Mouse (Mus musculus) stomach, embryonic 16.5 days (tissue): ENCODE data around the gene Erp27. TPM values are rescaled to one million over a fixed set of nuclear protein-coding genes. Genes with fewer than 3 reads are reported as not detected.

Experiments used
- ATAC-seq: fragments of 200-750 bp; cut with Nextera tagmentation; 2 replicates; pipeline ENCODE4 v1.8.0; 2017; ENCODE audit warnings: moderate number of reproducible peaks, moderate TSS enrichment; ENCODE audit not compliant: insufficient read depth, low FRiP score
- H3K27ac ChIP-seq: fragments of 300-500 bp; sonication (generic); 2 replicates; pipeline ENCODE4 v1.5.1; 2014; ENCODE audit warnings: low read length
- H3K27me3 ChIP-seq: fragments of 300-500 bp; sonication (generic); 2 replicates; pipeline ENCODE4 v1.6.1; 2014; ENCODE audit warnings: low read length, control low read depth, mixed read lengths; ENCODE audit not compliant: control insufficient read depth, insufficient read depth
- H3K36me3 ChIP-seq: fragments of 300-500 bp; sonication (generic); 2 replicates; pipeline ENCODE4 v1.6.1; 2014; ENCODE audit warnings: low read length; ENCODE audit not compliant: control insufficient read depth, insufficient read depth
- H3K4me1 ChIP-seq: fragments of 300-500 bp; sonication (generic); 2 replicates; pipeline ENCODE4 v1.6.1; 2014; ENCODE audit warnings: low read length, control low read depth, mixed read lengths; ENCODE audit not compliant: control insufficient read depth, insufficient read depth
- H3K4me2 ChIP-seq: fragments of 300-500 bp; sonication (generic); 2 replicates; pipeline ENCODE4 v1.6.1; 2014; ENCODE audit warnings: low read depth, low read length, mixed read lengths
- H3K4me3 ChIP-seq: fragments of 300-500 bp; sonication (generic); replicated peaks from 2 replicates; pipeline ENCODE4 v1.5.1; 2014; ENCODE audit warnings: mild to moderate bottlenecking, low read length
- H3K9ac ChIP-seq: fragments of 300-500 bp; sonication (generic); 2 replicates; pipeline ENCODE4 v1.6.1; 2014; ENCODE audit warnings: low read length
- H3K9me3 ChIP-seq: fragments of 300-500 bp; sonication (generic); replicated peaks from 2 replicates; pipeline ENCODE4 v1.6.1; 2016; ENCODE audit warnings: low read length, control low read depth; ENCODE audit not compliant: control insufficient read depth
- WGBS: fragments of 180-500 bp; shearing (Covaris S2); extraction: QIAGEN DNeasy Blood & Tissue Kit; methylation state at CpG from one replicate; pipeline ENCODE4 v1.1.7; 2014; 5-methylcytosine and 5-hydroxymethylcytosine counted together
- polyA plus RNA-seq: library from polyadenylated mRNA; unstranded; fragments of >200 nt; fragmentation: Nextera tagmentation; extraction: Ambion mirVana; gene quantifications from 2 replicates; pipeline ENCODE4 v1.2.1, GENCODE M21; 2015

Gene Erp27
- polyA plus RNA-seq, 1 experiment from 2014 or later, result 41.0 TPM

DNA sequence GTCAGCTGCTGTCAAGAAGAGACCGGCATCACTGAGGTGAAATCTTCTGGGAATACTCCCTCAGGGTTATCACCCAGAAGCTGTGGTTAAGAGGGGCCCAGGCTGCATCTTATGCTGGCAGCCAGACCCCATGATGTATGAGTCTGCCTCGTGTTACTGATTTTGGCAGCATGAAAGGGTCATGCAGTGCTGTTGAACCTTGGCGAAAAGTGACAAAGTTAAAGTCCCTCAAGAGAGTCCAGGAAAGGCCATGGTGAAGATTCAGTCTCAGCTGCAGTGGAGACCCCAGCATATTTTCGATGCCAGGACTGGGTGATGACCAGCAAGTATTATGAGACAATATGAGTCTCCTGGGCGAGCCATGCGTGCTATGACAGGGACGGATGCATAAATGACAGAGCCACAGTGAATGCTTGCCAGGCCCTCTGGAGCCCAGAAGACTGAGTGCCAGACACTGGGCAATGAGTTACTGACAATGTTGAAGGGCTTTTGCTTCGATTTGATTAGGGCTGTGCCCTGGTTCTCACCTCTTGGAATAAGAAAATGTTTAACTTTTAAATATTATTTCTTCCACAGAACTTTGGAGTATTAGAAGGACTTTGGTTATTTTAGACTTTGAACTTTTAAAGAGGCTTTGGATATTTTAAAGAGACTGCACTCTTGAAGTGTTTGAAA, 6.1 kb downstream of the Erp27 start:
- H3K4me1 ChIP-seq, result peaks cover 13% of the 10 kb centered on the region
- H3K9ac ChIP-seq, result no peak overlapping the region
- no peaks in the 10 kb centered on the region for H3K9me3 ChIP-seq

DNA sequence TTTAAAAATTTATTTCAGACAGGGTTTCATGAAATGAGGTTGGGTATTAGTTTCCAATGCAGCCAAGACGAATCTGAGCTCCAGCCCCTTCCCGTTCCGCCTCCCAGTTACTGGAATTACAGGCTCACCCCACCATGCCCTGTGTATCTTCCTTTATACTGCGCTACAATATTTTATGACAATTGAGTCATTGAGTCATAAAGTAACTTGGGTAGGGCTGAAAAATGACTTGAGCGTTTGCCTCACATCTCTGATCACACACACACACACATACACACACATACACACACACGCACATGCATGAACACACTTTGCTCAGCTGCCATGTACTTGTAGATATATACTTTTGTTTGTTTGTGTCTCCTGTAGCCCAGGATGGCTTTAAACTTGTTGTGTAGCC, 7.7 kb downstream of the Erp27 start:
- H3K4me1 ChIP-seq, result peaks cover 24% of the 10 kb centered on the region
- 79% methylated on average over 6 of the region's 6 CpGs for WGBS
- no peak for ATAC-seq
- H3K36me3 ChIP-seq, result no peaks in the 10 kb centered on the region
- H3K9me3 ChIP-seq, result no peaks in the 10 kb centered on the region
- no peak overlapping the region for H3K4me3 ChIP-seq
- no peak overlapping the region for H3K4me2 ChIP-seq
- H3K27me3 ChIP-seq, result no peaks in the 10 kb centered on the region
- peak overlapping the region; percentile 93; the same call in 1 of the 2 replicates for H3K27ac ChIP-seq
- no peak overlapping the region; the same call in 1 of the 2 replicates for H3K9ac ChIP-seq

More for the DNA sequence above, 6.1 kb downstream of the Erp27 start:
- no peaks in the 10 kb centered on the region for H3K36me3 ChIP-seq
- ATAC-seq, result no peak
- H3K4me3 ChIP-seq, result no peak overlapping the region
- no peaks in the 10 kb centered on the region for H3K27me3 ChIP-seq
- H3K4me2 ChIP-seq, result no peak overlapping the region
- WGBS, result 82% methylated on average over 8 of the region's 8 CpGs
- no peak overlapping the region for H3K27ac ChIP-seq

DNA sequence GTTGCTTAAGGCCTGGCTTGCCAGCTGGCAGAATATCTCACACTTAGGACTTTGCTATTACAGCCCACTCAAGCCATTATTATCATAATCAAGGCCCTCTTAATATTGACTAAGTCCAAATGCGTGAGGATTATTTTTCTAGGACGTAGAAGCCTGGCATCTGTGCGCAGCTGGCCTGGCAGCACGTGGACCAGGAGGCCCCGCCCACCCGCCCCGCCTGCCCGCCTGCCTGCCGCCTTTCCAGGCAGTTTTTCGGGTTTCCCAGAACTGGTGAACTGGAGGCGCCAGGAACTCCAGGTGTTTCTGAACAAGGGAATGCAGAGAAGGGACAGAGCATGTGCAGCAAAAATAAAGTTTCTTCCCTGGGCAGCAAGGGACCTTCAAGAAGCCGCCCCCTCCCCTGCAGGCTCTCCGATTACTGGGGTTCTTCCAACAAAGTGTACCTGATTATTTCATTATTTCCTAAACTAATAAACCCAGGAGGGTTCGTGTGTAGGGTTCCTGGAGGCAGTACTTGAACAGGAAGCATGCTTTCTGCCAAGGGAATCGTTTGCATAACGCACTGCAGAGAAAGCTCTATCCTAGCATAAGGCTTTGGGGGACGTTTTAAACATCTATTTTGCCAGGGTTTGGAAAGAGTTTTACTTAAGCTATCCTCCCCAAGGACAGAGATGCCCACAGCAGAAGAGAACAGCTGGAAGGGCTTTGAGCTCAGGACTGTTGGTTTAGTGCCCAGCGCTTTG, 8.4 kb downstream of the Erp27 start:
- Histone ChIP-seq H3K36me3 (no peaks in the 10 kb centered on the region), H3K9me3 (no peaks in the 10 kb centered on the region), H3K27me3 (no peaks in the 10 kb centered on the region), H3K4me3 (0 out of 2 replicates have a peak overlapping the region, but pooled peaks have one; percentile 14), H3K9ac (peak overlapping the region; percentile 62), H3K4me1 (peaks cover 24% of the 10 kb centered on the region), H3K4me2 (peak overlapping the region; percentile 41), H3K27ac (peak overlapping the region; percentile 93)
- peak; percentile 76; the same call in 1 of the 2 replicates for ATAC-seq
- whole genome bisulfite sequencing, result 10% methylated on average over 18 of the region's 18 CpGs

DNA sequence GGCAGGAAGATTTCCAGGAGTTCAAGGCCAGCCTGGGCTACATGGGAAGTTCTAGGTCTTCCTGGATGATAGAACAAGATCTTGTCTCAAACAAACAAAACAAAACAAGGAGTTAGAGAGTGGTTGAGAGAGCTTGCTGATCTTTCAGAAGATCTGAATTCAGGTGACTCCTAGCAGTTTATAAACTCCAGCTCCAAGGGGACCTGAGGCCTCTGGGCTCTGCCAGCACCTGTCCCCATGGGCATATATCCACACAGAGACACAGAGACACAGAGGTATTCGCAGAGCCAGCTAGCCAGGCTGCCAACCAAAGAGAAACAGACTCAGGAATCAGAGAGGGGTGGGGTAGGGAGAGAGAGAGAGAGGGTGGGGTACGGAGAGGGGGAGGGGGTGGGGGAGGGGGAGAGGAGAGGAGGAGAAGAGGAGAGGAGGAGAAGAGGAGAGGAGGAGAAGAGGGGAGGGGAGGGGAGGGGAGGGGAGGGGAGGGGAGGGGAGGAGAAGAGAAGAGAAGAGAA, 9.2 kb downstream of the Erp27 start:
- Histone ChIP-seq H3K4me2 (no peak overlapping the region), H3K36me3 (no peaks in the 10 kb centered on the region), H3K4me1 (peaks cover 24% of the 10 kb centered on the region), H3K27ac (peak overlapping the region; percentile 82), H3K27me3 (no peaks in the 10 kb centered on the region), H3K9me3 (no peaks in the 10 kb centered on the region), H3K9ac (no peak overlapping the region), H3K4me3 (no peak overlapping the region)
- 71% methylated on average over 1 of the region's 2 CpGs for WGBS
- ATAC-seq, result no peak

DNA sequence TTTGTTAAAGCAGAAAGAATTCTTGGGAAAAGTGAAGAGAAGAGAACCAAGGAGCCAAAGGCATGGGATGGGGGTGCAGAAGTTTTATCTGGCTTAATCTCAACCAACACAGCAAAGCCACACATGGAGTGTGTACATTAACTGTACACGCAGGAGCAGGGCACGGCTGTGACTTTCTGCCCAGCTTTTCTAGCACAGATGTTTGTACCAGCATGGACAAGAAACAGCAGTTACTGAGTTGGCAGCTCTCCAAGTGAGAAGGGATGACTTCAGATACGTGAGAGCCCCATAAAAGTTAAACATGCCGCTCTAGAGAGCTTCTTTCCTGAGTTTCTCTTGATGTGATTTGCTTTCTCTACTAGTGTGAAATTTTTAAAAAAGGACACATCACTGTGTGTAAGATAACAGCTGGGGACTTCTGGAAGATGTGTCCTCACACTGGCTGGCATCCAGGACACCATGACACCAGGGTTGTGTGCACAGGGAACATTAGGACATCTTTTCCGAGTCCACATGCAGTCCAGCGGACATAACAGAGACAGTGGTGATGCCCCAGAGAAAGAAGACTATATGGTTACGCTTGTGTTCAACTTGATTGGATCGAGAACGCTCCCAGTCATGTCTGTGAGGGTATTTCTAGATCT, 11.6 kb downstream of the Erp27 start:
- Histone ChIP-seq H3K4me3 (no peak overlapping the region), H3K36me3 (no peaks in the 10 kb centered on the region), H3K4me1 (peaks cover 37% of the 10 kb centered on the region), H3K4me2 (no peak overlapping the region), H3K9me3 (no peaks in the 10 kb centered on the region), H3K9ac (no peak overlapping the region), H3K27me3 (no peaks in the 10 kb centered on the region), H3K27ac (peak overlapping the region; percentile 85)
- 48% methylated on average over 9 of the region's 9 CpGs for WGBS
- peak; percentile 30; the same call in 1 of the 2 replicates for ATAC-seq

DNA sequence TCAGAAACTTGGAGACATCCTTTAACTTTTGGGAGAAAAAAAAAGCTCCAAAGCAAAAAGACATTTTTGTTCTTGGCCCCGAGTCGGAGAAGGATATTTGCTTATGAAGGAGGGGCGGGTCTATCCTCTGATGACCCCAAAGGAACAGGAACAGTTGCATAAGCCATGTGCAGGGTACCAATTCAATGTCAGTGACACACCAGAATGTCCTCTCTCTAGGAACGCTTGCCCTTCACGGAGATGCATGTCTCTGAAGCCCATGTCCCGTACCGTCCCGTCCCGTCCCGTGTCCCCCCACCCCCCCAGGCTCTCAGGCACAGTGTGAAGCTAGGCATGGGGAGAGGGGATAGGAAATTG, 15.1 kb downstream of the Erp27 start:
- Histone ChIP-seq H3K4me3 (no peak overlapping the region), H3K4me2 (no peak overlapping the region; the same call in 1 of the 2 replicates), H3K36me3 (no peaks in the 10 kb centered on the region), H3K27ac (peak overlapping the region; percentile 53), H3K9me3 (no peaks in the 10 kb centered on the region), H3K27me3 (no peaks in the 10 kb centered on the region), H3K9ac (no peak overlapping the region), H3K4me1 (peaks cover 23% of the 10 kb centered on the region)
- WGBS, result 53% methylated on average over 10 of the region's 10 CpGs
- no peak for ATAC-seq

DNA sequence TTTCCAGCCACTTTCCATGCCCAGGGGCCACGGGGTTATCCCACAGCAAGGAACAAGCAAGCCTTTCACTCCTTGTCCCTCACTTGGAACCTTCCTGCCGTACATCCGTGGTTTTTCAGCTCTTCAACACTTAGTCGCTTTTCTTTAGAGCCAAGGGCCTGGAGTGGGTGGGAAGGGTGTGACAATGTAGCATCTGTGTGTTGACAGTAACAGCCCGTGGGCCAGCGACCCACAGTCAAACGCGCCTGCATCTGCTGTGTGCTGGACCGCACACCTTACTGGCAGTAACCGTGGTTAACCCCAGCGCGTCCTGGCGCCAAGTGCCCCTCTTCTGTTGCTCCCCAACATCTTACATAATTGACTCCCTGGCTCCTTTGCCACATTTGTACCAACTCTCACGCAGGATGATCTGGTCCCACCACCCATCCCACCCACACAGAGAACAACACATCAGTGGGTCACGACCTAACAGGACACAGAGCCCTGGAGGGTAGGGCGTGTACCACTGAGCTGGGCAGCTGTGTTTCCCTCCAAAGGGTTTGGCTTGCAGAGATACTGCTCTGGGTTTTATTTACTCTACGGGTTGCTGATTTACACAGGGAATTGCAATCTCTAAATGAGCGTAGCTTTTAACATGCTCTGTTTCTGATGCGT, 15.6 kb downstream of the Erp27 start:
- peaks cover 23% of the 10 kb centered on the region for H3K4me1 ChIP-seq
- peak; percentile 49; the same call in 1 of the 2 replicates for ATAC-seq
- H3K4me2 ChIP-seq, result no peak overlapping the region
- H3K27ac ChIP-seq, result peak overlapping the region; percentile 53
- no peaks in the 10 kb centered on the region for H3K27me3 ChIP-seq
- WGBS, result 65% methylated on average over 19 of the region's 19 CpGs
- H3K4me3 ChIP-seq, result no peak overlapping the region
- H3K9ac ChIP-seq, result no peak overlapping the region
- H3K36me3 ChIP-seq, result no peaks in the 10 kb centered on the region
- H3K9me3 ChIP-seq, result no peaks in the 10 kb centered on the region

DNA sequence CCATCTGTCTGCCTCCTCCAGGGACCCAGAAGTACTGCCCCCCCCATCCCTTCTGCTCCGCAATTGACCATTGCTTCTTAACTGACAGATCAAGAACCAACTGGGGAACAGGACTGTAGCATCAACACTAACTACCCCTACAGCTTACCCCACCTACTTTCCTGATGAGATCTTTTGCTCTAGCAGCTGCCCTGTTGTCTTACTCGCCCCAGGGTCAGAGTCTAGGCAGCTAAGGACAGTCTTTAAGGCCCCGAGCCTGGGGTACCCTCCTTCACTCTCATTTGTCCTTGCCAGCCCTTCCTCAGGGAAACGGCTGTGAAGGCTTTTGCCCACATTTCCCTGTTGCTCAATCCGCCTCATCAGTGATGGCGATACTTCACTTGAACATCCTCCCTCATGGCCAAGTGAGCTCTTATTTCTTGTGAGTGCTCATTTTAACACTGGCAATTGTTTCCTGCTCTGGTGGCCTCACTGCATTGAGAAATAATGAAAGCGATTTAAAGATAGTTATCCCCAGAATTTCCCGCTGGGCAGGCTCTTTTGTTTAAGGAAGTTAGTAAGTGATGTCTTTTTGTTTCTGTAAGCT, 18.0 kb downstream of the Erp27 start:
- no peak overlapping the region for H3K4me2 ChIP-seq
- H3K9ac ChIP-seq, result no peak overlapping the region
- no peak overlapping the region for H3K27ac ChIP-seq
- no peaks in the 10 kb centered on the region for H3K9me3 ChIP-seq
- 62% methylated on average over 8 of the region's 8 CpGs for WGBS
- no peak overlapping the region for H3K4me3 ChIP-seq
- peaks cover 13% of the 10 kb centered on the region for H3K4me1 ChIP-seq
- H3K27me3 ChIP-seq, result no peaks in the 10 kb centered on the region
- ATAC-seq, result no peak
- no peaks in the 10 kb centered on the region for H3K36me3 ChIP-seq
